Mouse (Mus musculus) E14TG2a.4 (cell line): Measurements from ENCODE around the gene Minar1.

Experiments
- CTCF ChIP-seq: conservative IDR thresholded peaks from 2 replicates; pipeline ENCODE4 v1.5.1; 2014; ENCODE audit warnings: low read length
- POU5F1 ChIP-seq: IDR thresholded peaks from 2 replicates; pipeline ENCODE4 v1.6.1; 2014; ENCODE audit warnings: low read length, borderline replicate concordance

DNA sequence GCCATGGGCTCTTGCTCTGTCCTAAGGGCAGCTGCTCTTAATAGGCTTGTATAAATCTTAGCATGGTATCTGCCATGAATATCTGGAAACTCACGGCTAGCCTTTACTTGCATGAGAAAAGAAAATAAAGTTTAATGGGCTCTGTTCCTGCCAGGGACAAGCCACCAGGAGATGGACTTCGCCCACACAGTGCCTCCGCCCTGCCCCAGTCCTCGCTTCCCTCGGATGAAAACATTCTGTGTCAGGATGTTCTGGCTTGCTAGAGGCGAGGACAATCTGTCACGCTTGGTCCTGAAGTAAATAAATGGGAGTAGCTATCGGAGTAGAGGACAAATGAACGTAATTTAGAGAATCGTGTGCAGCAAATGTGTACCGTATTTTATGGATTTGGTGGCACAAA is 16.7 kb downstream of the Minar1 start:
- TF ChIP-seq CTCF (no peak), POU5F1 (no peak)
